Mouse (Mus musculus) CH12.LX (cell line): Measurements from ENCODE around the gene Stard13. TPM values are rescaled to one million over a fixed set of nuclear protein-coding genes. Genes with fewer than 3 reads are reported as not detected.

Experiments used
- DNase-seq: peaks from one replicate; pipeline ENCODE4 v3.0.0-alpha.2; 2013; ENCODE audit errors: extremely low read depth
- H3K27ac ChIP-seq: 2 replicates; pipeline ENCODE4 v1.5.1; 2012; ENCODE audit warnings: low read depth, mild to moderate bottlenecking, control low read depth, moderate library complexity; ENCODE audit not compliant: insufficient read depth
- H3K27me3 ChIP-seq: replicated peaks from 2 replicates; pipeline ENCODE3; 2012; ENCODE audit warnings: inconsistent platforms
- H3K36me3 ChIP-seq, 2 experiments: replicated peaks in 1 of 2; 2 replicates each; pipeline versions ENCODE3 to v1.6.1; 2012; ENCODE audit warnings: inconsistent platforms in 1 of 2, low read length in 1 of 2, mild to moderate bottlenecking in 1 of 2, mixed read lengths in 1 of 2, moderate library complexity in 1 of 2; ENCODE audit not compliant: control insufficient read depth in 1 of 2, insufficient read depth in 1 of 2
- H3K4me1 ChIP-seq, 2 experiments: 2 replicates each; pipeline ENCODE4 v1.6.1; 2012; ENCODE audit warnings: inconsistent platforms in 1 of 2, moderate library complexity in 1 of 2; ENCODE audit not compliant: insufficient read depth in 2 of 2, control insufficient read depth in 1 of 2
- H3K4me2 ChIP-seq: 2 replicates; pipeline ENCODE4 v1.6.1; 2012; ENCODE audit warnings: low read depth, mild to moderate bottlenecking, control low read depth; ENCODE audit not compliant: poor library complexity, insufficient read depth, severe bottlenecking
- H3K4me3 ChIP-seq, 3 experiments: fragments of 150-350 bp in 1 of 3; sonication (generic) in 1 of 3; replicated peaks in 1 of 3; 2 replicates each; pipeline versions ENCODE3 to v1.5.1; 2011 to 2012; ENCODE audit warnings: low read depth in 2 of 3, low read length in 2 of 3, mild to moderate bottlenecking in 2 of 3, moderate library complexity in 2 of 3, control low read depth in 1 of 3, improper control_type of control experiment in 1 of 3, inconsistent platforms in 1 of 3, mixed read lengths in 1 of 3; ENCODE audit not compliant: poor library complexity in 1 of 3
- H3K79me2 ChIP-seq: replicated peaks from 2 replicates; pipeline ENCODE4 v1.6.1; 2012; ENCODE audit warnings: mild to moderate bottlenecking, moderate library complexity; ENCODE audit not compliant: control insufficient read depth, poor library complexity, insufficient read depth, severe bottlenecking; ENCODE audit errors: extremely low read depth
- H3K9ac ChIP-seq: 2 replicates; pipeline ENCODE4 v1.6.1; 2012; ENCODE audit warnings: low read depth, mild to moderate bottlenecking, control low read depth, moderate library complexity; ENCODE audit not compliant: insufficient read depth
- H3K9me3 ChIP-seq: replicated peaks from 2 replicates; pipeline ENCODE3; 2012; ENCODE audit warnings: low read length, inconsistent platforms, mixed read lengths
- BHLHE40 ChIP-seq: IDR thresholded peaks from 2 replicates; pipeline ENCODE4 v1.6.1; 2011; ENCODE audit warnings: mild to moderate bottlenecking, low read depth, low read length, improper control_type of control experiment
- CHD1 ChIP-seq: IDR thresholded peaks from 2 replicates; pipeline ENCODE4 v1.6.1; 2012; ENCODE audit warnings: low read depth, low read length, improper control_type of control experiment, inconsistent platforms
- CHD2 ChIP-seq: IDR thresholded peaks from 2 replicates; pipeline ENCODE4 v1.6.1; 2011; ENCODE audit warnings: low read length, improper control_type of control experiment
- CTCF ChIP-seq, 2 experiments: IDR thresholded peaks in 1 of 2; conservative IDR thresholded peaks in 1 of 2; 2 replicates each; pipeline ENCODE4 v1.5.1; 2011 to 2012; ENCODE audit warnings: low read depth in 2 of 2, low read length in 2 of 2, improper control_type of control experiment in 1 of 2, inconsistent platforms in 1 of 2, mild to moderate bottlenecking in 1 of 2, moderate library complexity in 1 of 2
- E2F4 ChIP-seq: IDR thresholded peaks from 2 replicates; pipeline ENCODE4 v1.6.1; 2011; ENCODE audit warnings: low read depth, low read length, improper control_type of control experiment; ENCODE audit not compliant: insufficient replicate concordance
- ETS1 ChIP-seq: conservative IDR thresholded peaks from 2 replicates; pipeline ENCODE4 v1.6.1; 2012; ENCODE audit warnings: low read depth, mild to moderate bottlenecking, inconsistent platforms, low read length, improper control_type of control experiment, moderate library complexity
- GABPA ChIP-seq: IDR thresholded peaks from 2 replicates; pipeline ENCODE4 v1.6.1; 2012; ENCODE audit warnings: low read depth, low read length, improper control_type of control experiment, inconsistent platforms; ENCODE audit not compliant: insufficient replicate concordance
- JUND ChIP-seq: conservative IDR thresholded peaks from 2 replicates; pipeline ENCODE4 v1.6.1; 2011; ENCODE audit warnings: low read depth, low read length, improper control_type of control experiment
- MAX ChIP-seq: IDR thresholded peaks from 2 replicates; pipeline ENCODE4 v1.6.1; 2011; ENCODE audit warnings: low read length, improper control_type of control experiment
- MEF2A ChIP-seq: IDR thresholded peaks from 2 replicates; pipeline ENCODE4 v1.6.1; 2014; ENCODE audit warnings: low read depth, mild to moderate bottlenecking, inconsistent platforms, low read length, improper control_type of control experiment, borderline replicate concordance
- MXI1 ChIP-seq: IDR thresholded peaks from 2 replicates; pipeline ENCODE4 v1.6.1; 2011; ENCODE audit warnings: mild to moderate bottlenecking, low read depth, low read length, improper control_type of control experiment
- NELFE ChIP-seq: IDR thresholded peaks from 2 replicates; pipeline ENCODE4 v1.6.1; 2011; ENCODE audit warnings: low read depth, low read length, improper control_type of control experiment
- PAX5 ChIP-seq: IDR thresholded peaks from 2 replicates; pipeline ENCODE4 v1.6.1; 2012; ENCODE audit warnings: low read length, inconsistent platforms, mixed read lengths
- POLR2AphosphoS2 ChIP-seq: IDR thresholded peaks from 2 replicates; pipeline ENCODE4 v1.6.1; 2011; ENCODE audit warnings: low read depth, low read length, improper control_type of control experiment
- SIN3A ChIP-seq: IDR thresholded peaks from 2 replicates; pipeline ENCODE4 v1.6.1; 2012; ENCODE audit warnings: low read length, improper control_type of control experiment, inconsistent platforms
- TBP ChIP-seq: conservative IDR thresholded peaks from 2 replicates; pipeline ENCODE4 v1.6.1; 2011; ENCODE audit warnings: low read depth, low read length, improper control_type of control experiment
- USF2 ChIP-seq: conservative IDR thresholded peaks from 2 replicates; pipeline ENCODE4 v1.6.1; 2011; ENCODE audit warnings: low read depth, low read length, improper control_type of control experiment
- ZKSCAN1 ChIP-seq: IDR thresholded peaks from 2 replicates; pipeline ENCODE4 v1.6.1; 2012; ENCODE audit warnings: low read depth, inconsistent platforms, low read length, improper control_type of control experiment, borderline replicate concordance
- ZMIZ1 ChIP-seq: IDR thresholded peaks from 2 replicates; pipeline ENCODE4 v1.6.1; 2012; ENCODE audit warnings: low read depth, mild to moderate bottlenecking, inconsistent platforms, low read length, improper control_type of control experiment
- ZNF384 ChIP-seq: IDR thresholded peaks from 2 replicates; pipeline ENCODE4 v1.6.1; 2012; ENCODE audit warnings: low read depth, low read length, improper control_type of control experiment, inconsistent platforms
- dilution Hi-C: fragments of 300-500 bp; cut with MboI; formaldehyde crosslinking; loops from 2 replicates; pipeline ENCODE4 v1.14.3; 2020; ENCODE audit warnings: low sequenced_read_pairs; ENCODE audit not compliant: extremely low pct_unique_long_range_greater_than_20kb, extremely low pct_ligation_motif_present
- in situ Hi-C: fragments of 300-500 bp; cut with MboI; formaldehyde crosslinking; loops from 3 replicates; pipeline ENCODE4 v1.14.3; 2019; ENCODE audit warnings: low sequenced_read_pairs, low pct_ligation_motif_present, low pct_unique_long_range_greater_than_20kb, mixed read lengths
- polyA plus RNA-seq: library from polyadenylated mRNA; unstranded; fragments of >175 nt; gene quantifications from 2 replicates; pipeline ENCODE4 v1.2.1, GENCODE M21; 2012; ENCODE audit warnings: low read depth; ENCODE audit not compliant: insufficient read length
- total RNA-seq, 2 experiments: library from RNA; depleted of rRNA; stranded (reverse); fragments of 300-350 nt in 1 of 2; fragments of >200 nt in 1 of 2; gene quantifications; 2 replicates each; pipeline ENCODE4 v1.2.3; 2012 to 2014

The Stard13 gene
- total and polyA plus RNA-seq, 3 experiments = 33.5 to 154 (median 73.6) TPM

- Histone ChIP-seq H3K27ac (no peak overlapping the region), H3K79me2 (peaks cover 34% of the 10 kb centered on the region), H3K4me3 (no peak overlapping the region), H3K27me3 (no peaks in the 10 kb centered on the region), H3K36me3 (peaks cover 64 to 96% of the 10 kb centered on the region in 2 experiments), H3K9me3 (peaks cover 2% of the 10 kb centered on the region), H3K4me1 (no peaks in the 10 kb centered on the region), H3K9ac (no peak overlapping the region), H3K4me2 (no peak overlapping the region)
- no peak for DNase-seq
- no peak for TF ChIP-seq JUND
- TF ChIP-seq MEF2A = no peak
- no peak for TF ChIP-seq TBP
- no peak for TF ChIP-seq POLR2AphosphoS2
- TF ChIP-seq SIN3A = no peak
- no peak for TF ChIP-seq NELFE
- no peak for TF ChIP-seq BHLHE40
- no peak for TF ChIP-seq ZNF384
- no peak for TF ChIP-seq USF2
- TF ChIP-seq CHD2 = no peak
- no peak for TF ChIP-seq CTCF (conservative IDR thresholded peaks at IDR 0.05 in 1 of 2, IDR thresholded peaks at IDR 0.05 in 1 of 2; ENCODE audit: low read depth in 2 of 2, low read length in 2 of 2)
- no peak for TF ChIP-seq ETS1
- TF ChIP-seq E2F4 = no peak
- TF ChIP-seq MXI1 = no peak
- dilution Hi-C loops = no loop called here
- in situ Hi-C loops = no loop called here
Observed at GRCm38 (mm10) chr5:151069569-151069968, 164.1 kb downstream of the Stard13 start.

GRCm38 (mm10) chr5:151066016-151066415 is 167.6 kb downstream of the Stard13 start:
- H3K9me3 ChIP-seq = peaks cover 21% of the 10 kb centered on the region
- dilution Hi-C loops = no loop called here
- H3K4me3 ChIP-seq = no peak overlapping the region
- no peak overlapping the region for H3K4me2 ChIP-seq
- no peak for DNase-seq
- TF ChIP-seq USF2 = no peak
- no peak for TF ChIP-seq CHD1
- TF ChIP-seq, all 38 proteins: peak for 0
- Histone ChIP-seq H3K27ac (no peak overlapping the region), H3K27me3 (no peaks in the 10 kb centered on the region), H3K79me2 (peaks cover 24% of the 10 kb centered on the region), H3K9ac (no peak overlapping the region), H3K36me3 (peaks cover 66 to 91% of the 10 kb centered on the region in 2 experiments), H3K4me1 (no peaks in the 10 kb centered on the region)
- in situ Hi-C loops = no loop called here

- Histone ChIP-seq H3K9me3 (peaks cover 21% of the 10 kb centered on the region), H3K36me3 (peaks cover 67 to 91% of the 10 kb centered on the region in 2 experiments), H3K9ac (no peak overlapping the region), H3K4me3 (no peak overlapping the region), H3K27ac (no peak overlapping the region), H3K4me1 (no peaks in the 10 kb centered on the region), H3K79me2 (peaks cover 22% of the 10 kb centered on the region), H3K27me3 (no peaks in the 10 kb centered on the region), H3K4me2 (no peak overlapping the region)
- TF ChIP-seq ZMIZ1 (no peak), JUND (no peak), GABPA (no peak), PAX5 (no peak), MAX (no peak), CTCF (conservative IDR thresholded peaks at IDR 0.05 in 1 of 2, IDR thresholded peaks at IDR 0.05 in 1 of 2; ENCODE audit: low read depth in 2 of 2, low read length in 2 of 2) (no peak), USF2 (no peak), ZKSCAN1 (no peak), POLR2AphosphoS2 (no peak)
- no peak for DNase-seq
- in situ Hi-C loops (no loop called here), dilution Hi-C loops (no loop called here)
Observed at GRCm38 (mm10) chr5:151065228-151065627, 168.4 kb downstream of the Stard13 start.
